Mouse (Mus musculus) ES-E14 (cell line): ENCODE measurements at regions not wholly inside any gene's neighbourhood (a gene's known extent, or its start where the extent isn't known, plus 50 kb on each side); places are given as distances from the start of the nearest gene placed in this dataset.
"Not testable (repeated sequence)": the region's sequence is repeated elsewhere in the genome, so short reads cannot be mapped to it uniquely, and the experiment has no call there.

ENCODE experiments used
- DNase-seq: peaks from one replicate; pipeline ENCODE4 v3.0.0-alpha.2; 2013; ENCODE audit warnings: low read depth, low spot score
- H3K27ac ChIP-seq: 2 replicates; pipeline ENCODE4 v1.5.1; 2012; ENCODE audit warnings: low read depth, mild to moderate bottlenecking, low read length, moderate library complexity, mixed read lengths; ENCODE audit not compliant: poor library complexity, insufficient read depth, severe bottlenecking
- H3K36me3 ChIP-seq: 2 replicates; pipeline ENCODE4 v1.6.1; 2012; ENCODE audit warnings: mild to moderate bottlenecking, low read length, moderate library complexity, mixed read lengths; ENCODE audit not compliant: control insufficient read depth, poor library complexity, insufficient read depth, severe bottlenecking
- H3K4me1 ChIP-seq, 2 experiments: fragments of 150-350 bp in 1 of 2; sonication (generic) in 1 of 2; 2 replicates each; pipeline ENCODE4 v1.6.1; 2012; ENCODE audit warnings: low read length in 2 of 2, mild to moderate bottlenecking in 1 of 2, mixed read lengths in 1 of 2; ENCODE audit not compliant: control insufficient read depth in 2 of 2, insufficient read depth in 2 of 2, poor library complexity in 1 of 2
- H3K4me3 ChIP-seq, 2 experiments: fragments of 150-350 bp in 1 of 2; sonication (generic) in 1 of 2; 2 replicates each; pipeline ENCODE4 v1.5.1; 2012; ENCODE audit warnings: low read length in 2 of 2, low read depth in 1 of 2, mild to moderate bottlenecking in 1 of 2, mixed read lengths in 1 of 2; ENCODE audit not compliant: insufficient read depth in 1 of 2, poor library complexity in 1 of 2, severe bottlenecking in 1 of 2
- H3K9ac ChIP-seq: 2 replicates; pipeline ENCODE4 v1.6.1; 2012; ENCODE audit warnings: low read depth, mild to moderate bottlenecking, low read length, mixed read lengths; ENCODE audit not compliant: poor library complexity, insufficient read depth, severe bottlenecking
- H3K9me3 ChIP-seq: fragments of 150-350 bp; sonication (generic); 2 replicates; pipeline ENCODE4 v1.6.1; 2012; ENCODE audit warnings: low read depth, mild to moderate bottlenecking, low read length; ENCODE audit not compliant: control insufficient read depth, insufficient read depth
- CHD2 ChIP-seq: IDR thresholded peaks from 2 replicates; pipeline ENCODE4 v1.6.1; 2014; ENCODE audit warnings: mild to moderate bottlenecking, low read depth, low read length, inconsistent platforms
- HCFC1 ChIP-seq: IDR thresholded peaks from 2 replicates; pipeline ENCODE4 v1.6.1; 2012; ENCODE audit warnings: low read length, inconsistent platforms, borderline replicate concordance; ENCODE audit not compliant: insufficient read depth
- MAFK ChIP-seq: IDR thresholded peaks from 2 replicates; pipeline ENCODE4 v1.6.1; 2014; ENCODE audit warnings: mild to moderate bottlenecking, low read depth, low read length, inconsistent platforms; ENCODE audit not compliant: insufficient read depth
- ZC3H11A ChIP-seq: IDR thresholded peaks from 2 replicates; pipeline ENCODE4 v1.6.1; 2012; ENCODE audit warnings: low read depth, mild to moderate bottlenecking, inconsistent platforms, low read length, borderline replicate concordance
- ZNF384 ChIP-seq: IDR thresholded peaks from 2 replicates; pipeline ENCODE4 v1.6.1; 2012; ENCODE audit warnings: low read depth, low read length, inconsistent platforms
- in situ Hi-C, 2 experiments: fragments of 600-800 bp; cut with MboI; formaldehyde crosslinking; loops; one replicate each; pipeline ENCODE4 v1.15.1; 2025; ENCODE audit warnings: low sequenced_read_pairs in 2 of 2, inconsistent platforms in 1 of 2; ENCODE audit not compliant: unreplicated experiment in 2 of 2

GRCm38 (mm10) chr11:94875026-94875425, 61.0 kb upstream of the Col1a1 start:
- no peak overlapping the region for H3K27ac ChIP-seq
- no peak for DNase-seq
- H3K4me3 ChIP-seq: no peak overlapping the region
- H3K36me3 ChIP-seq: no peaks in the 10 kb centered on the region
- H3K9ac ChIP-seq: no peak overlapping the region
- no peaks in the 10 kb centered on the region for H3K9me3 ChIP-seq
- TF ChIP-seq ZNF384: no peak
- no peak for TF ChIP-seq ZC3H11A
- no peak for TF ChIP-seq HCFC1
- in situ Hi-C loops: no loop called here
- peaks cover 0 to 6% of the 10 kb centered on the region in 2 experiments; a peak in 2 of 4 replicates for H3K4me1 ChIP-seq

- in situ Hi-C loops: no loop called here
- peaks cover 0 to 6% of the 10 kb centered on the region in 2 experiments; a peak in 2 of 4 replicates for H3K4me1 ChIP-seq
- no peak for TF ChIP-seq HCFC1
- no peak for TF ChIP-seq MAFK
- no peak for TF ChIP-seq ZC3H11A
- no peak for TF ChIP-seq CHD2
- TF ChIP-seq ZNF384: no peak
- H3K9ac ChIP-seq: no peak overlapping the region
- H3K36me3 ChIP-seq: no peaks in the 10 kb centered on the region
- H3K9me3 ChIP-seq: no peaks in the 10 kb centered on the region
- no peak overlapping the region for H3K4me3 ChIP-seq
- no peak overlapping the region for H3K27ac ChIP-seq
- no peak for DNase-seq
Measured at GRCm38 (mm10) chr11:94874155-94874561, 61.9 kb upstream of the Col1a1 start.

- no peak overlapping the region for H3K9ac ChIP-seq
- H3K27ac ChIP-seq: no peak overlapping the region
- no peak for DNase-seq
- TF ChIP-seq ZNF384 (no peak), HCFC1 (no peak), CHD2 (no peak), MAFK (no peak), ZC3H11A (no peak)
- H3K4me3 ChIP-seq: no peak overlapping the region
- no peaks in the 10 kb centered on the region for H3K36me3 ChIP-seq
- in situ Hi-C loops: no loop called here
- no peaks in the 10 kb centered on the region for H3K9me3 ChIP-seq
- peaks cover 0 to 6% of the 10 kb centered on the region in 2 experiments; a peak in 2 of 4 replicates for H3K4me1 ChIP-seq
Measured at GRCm38 (mm10) chr11:94873693-94874092, 62.3 kb upstream of the Col1a1 start.

GRCm38 (mm10) chr11:94872921-94873320, 63.1 kb upstream of the Col1a1 start:
- in situ Hi-C loops: no loop called here
- TF ChIP-seq HCFC1: no peak
- TF ChIP-seq MAFK: no peak
- no peak for TF ChIP-seq CHD2
- no peak for TF ChIP-seq ZC3H11A
- no peak for TF ChIP-seq ZNF384
- peak overlapping the region; percentile 18 to 19; a peak in 2 of 4 replicates for H3K4me3 ChIP-seq
- no peaks in the 10 kb centered on the region for H3K36me3 ChIP-seq
- DNase-seq: no peak
- peaks cover 0 to 6% of the 10 kb centered on the region in 2 experiments; a peak in 2 of 4 replicates for H3K4me1 ChIP-seq
- no peaks in the 10 kb centered on the region for H3K9me3 ChIP-seq
- H3K9ac ChIP-seq: no peak overlapping the region
- H3K27ac ChIP-seq: no peak overlapping the region

- H3K4me3 ChIP-seq: no peak overlapping the region
- in situ Hi-C loops: no loop called here
- peaks cover 0 to 6% of the 10 kb centered on the region in 2 experiments; a peak in 2 of 4 replicates for H3K4me1 ChIP-seq
- no peak overlapping the region for H3K9ac ChIP-seq
- H3K9me3 ChIP-seq: no peaks in the 10 kb centered on the region
- TF ChIP-seq CHD2: no peak
- no peak for TF ChIP-seq ZNF384
- no peak for TF ChIP-seq ZC3H11A
- no peak for TF ChIP-seq HCFC1
- no peak for TF ChIP-seq MAFK
- peak; percentile 59 for DNase-seq
- no peak overlapping the region for H3K27ac ChIP-seq
- no peaks in the 10 kb centered on the region for H3K36me3 ChIP-seq
Measured at GRCm38 (mm10) chr11:94870341-94870740, 65.7 kb upstream of the Col1a1 start.

- H3K9me3 ChIP-seq, H3K9ac ChIP-seq, H3K36me3 ChIP-seq, in situ Hi-C loops, DNase-seq, H3K27ac ChIP-seq, H3K4me3 ChIP-seq, H3K4me1 ChIP-seq: not testable (repeated sequence)
Measured at GRCm38 (mm10) chr11:94869866-94870265, 66.2 kb upstream of the Col1a1 start.
